Mouse (Mus musculus): ENCODE data around the gene Olfr173. TPM values are rescaled to one million over a fixed set of nuclear protein-coding genes. Genes with fewer than 3 reads are reported as not detected.

The Olfr173 gene
- total RNA-seq (2022): not detected

DNA sequence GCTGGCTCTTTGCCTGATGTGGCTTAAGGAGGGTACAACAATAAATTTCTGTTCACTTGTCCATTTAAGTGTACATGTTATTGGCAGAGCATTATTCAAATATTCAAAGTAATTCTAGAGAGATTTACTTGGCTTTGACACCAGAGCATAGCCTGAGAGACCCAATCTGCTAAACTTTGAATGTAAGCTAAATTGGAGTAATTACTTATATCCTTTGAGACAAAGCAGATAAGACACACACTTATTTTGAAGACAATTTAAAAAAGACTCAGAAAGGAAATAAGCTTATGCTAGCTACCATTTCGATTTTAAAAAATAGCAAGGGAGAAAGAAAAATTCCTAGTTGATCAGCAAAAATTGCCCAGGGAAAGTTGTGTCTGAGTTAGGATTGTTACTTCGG, at the start of gene Olfr173:
TSS of gene Olfr173 (minus strand) at position 101 of the 400 bp plus-strand sequence.
- DNase-seq (ENCODE audit: low spot score in 2 of 2): no peak

GRCm38 (mm10) chr16:58826732-58827319, 26.8 kb upstream of the Olfr173 start, which contains the start of gene Olfr175-ps1:
Gene Olfr175-ps1, minus strand, starts transcription at chr16:58826782.
- no peak for DNase-seq (ENCODE audit: low spot score in 2 of 2)

DNA sequence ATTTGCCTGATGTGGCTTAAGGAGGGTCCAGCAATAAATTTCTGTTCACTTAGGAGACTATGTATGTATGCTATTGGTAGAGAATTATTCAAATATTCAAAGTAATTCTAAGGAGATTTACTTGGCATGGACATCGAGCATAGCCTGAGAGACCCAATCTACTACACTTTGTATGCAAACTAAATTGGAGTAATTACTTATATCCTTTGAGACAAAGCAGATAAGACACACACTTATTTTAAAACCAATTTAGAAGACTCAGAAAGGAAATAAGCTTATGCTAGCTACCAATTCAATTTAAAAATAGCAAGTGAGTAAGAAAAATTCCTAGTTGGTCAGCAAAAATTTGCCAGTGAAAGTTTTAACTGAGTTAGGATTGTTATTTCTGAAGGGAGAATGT, 37.0 kb downstream of the Olfr173 start, which contains the start of gene Olfr172:
TSS of gene Olfr172 (minus strand) at position 101 of the 400 bp plus-strand sequence.
- no peak for DNase-seq (ENCODE audit: low spot score in 2 of 2)

DNA sequence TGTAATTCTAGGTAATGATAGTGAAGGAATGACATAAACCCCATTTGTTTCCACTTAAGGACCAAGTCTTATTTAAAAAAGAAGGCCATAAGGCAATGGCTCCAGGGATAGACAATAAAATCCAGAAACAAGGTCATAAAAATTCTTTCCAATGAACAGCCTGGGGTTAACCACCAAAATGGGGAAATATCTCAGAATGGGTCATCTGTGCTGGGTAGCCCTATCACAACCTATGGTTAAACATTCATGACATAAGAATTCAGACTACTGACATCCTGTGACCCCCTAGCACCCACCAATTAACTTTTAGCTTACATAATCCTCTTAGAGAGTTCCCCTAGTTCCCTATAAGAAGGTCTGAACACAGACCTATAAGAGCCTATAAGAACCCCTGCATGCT, 43.9 kb downstream of the Olfr173 start:
- DNase-seq (ENCODE audit: low spot score in 2 of 2): no peak

- DNase-seq (ENCODE audit: low spot score in 2 of 2): no peak
Measured at GRCm38 (mm10) chr16:58751314-58751713, 48.8 kb downstream of the Olfr173 start.

DNA sequence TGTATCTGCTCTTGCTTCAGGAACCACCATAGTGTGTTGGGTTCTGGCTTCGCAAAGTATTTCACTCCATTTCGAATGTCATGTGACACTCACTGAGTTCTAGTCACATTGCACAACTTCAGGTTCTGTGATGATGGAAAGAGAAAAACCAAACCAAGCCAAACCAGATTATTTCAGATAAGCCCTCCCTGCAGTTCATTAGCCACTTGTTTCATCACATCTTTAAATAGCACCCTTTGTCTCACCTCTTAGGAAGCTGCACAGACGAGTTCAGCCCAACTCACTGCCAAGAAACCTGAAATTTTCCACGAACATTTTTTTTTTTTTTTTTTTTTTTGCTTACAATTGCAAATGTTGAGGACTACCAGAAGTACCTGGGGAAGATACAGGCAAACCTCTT, 53.4 kb downstream of the Olfr173 start:
- DNase-seq (ENCODE audit: low spot score in 2 of 2): no peak

Small RNA genes lying within 50 kb of the gene (microRNA-seq; reads per million reads assigned to microRNA genes)
- gene Gm27564: 0 reads per million in 2 experiments

Other genes starting within 250 kb of the Olfr173 start
- gene Gm813, start 183.3 kb downstream of the Olfr173 start, total RNA-seq (2022): not detected
- gene E330017A01Rik, start 161.5 kb downstream of the Olfr173 start, total RNA-seq (2022): not detected
- gene Cpox, start 130.0 kb downstream of the Olfr173 start, total RNA-seq (2022): 10 to 100 TPM; 41.4 to 46.8 (median 43.7) TPM
- not detected for gene Gpr15, start 81.2 kb downstream of the Olfr173 start, total RNA-seq (2022)
- 100 to 1,000 TPM in 3 of 4 experiments, 10 to 100 TPM in 1; 98.1 to 116 (median 114) TPM for gene Cldnd1, start 72.4 kb downstream of the Olfr173 start, total RNA-seq (2022)
- not detected for gene Olfr172, start 37.1 kb downstream of the Olfr173 start, total RNA-seq (2022)
- not detected for gene Olfr175-ps1, start 26.5 kb upstream of the Olfr173 start, total RNA-seq (2022)
- gene Olfr177, start 74.5 kb upstream of the Olfr173 start, total RNA-seq (2022): not detected
- gene Olfr178, start 91.8 kb upstream of the Olfr173 start, total RNA-seq (2022): not detected
- not detected for gene Olfr181, start 128.5 kb upstream of the Olfr173 start, total RNA-seq (2022)
- gene Olfr180, start 129.1 kb upstream of the Olfr173 start, total RNA-seq (2022): not detected
- gene Olfr183, start 195.1 kb upstream of the Olfr173 start, total RNA-seq (2022): not detected
- gene Olfr186, start 230.0 kb upstream of the Olfr173 start, total RNA-seq (2022): not detected
- gene Olfr187, start 239.5 kb upstream of the Olfr173 start, total RNA-seq (2022): not detected

Measured in left cerebral cortex, adult 8-10 months (tissue).